ENCODE assay signal across 34 mouse cellular contexts in genomic region chr17:17887774-17888248, GRCm38 (mm10). TPM values are rescaled to one million over a fixed set of nuclear protein-coding genes. Genes with fewer than 3 reads are reported as not detected.
DNase-seq lines count a peak whose midpoint lies in the region; ATAC-seq and TF ChIP-seq lines count a peak whose summit lies in the region.
"Had no signal": no experiment of that assay in that cellular context is flagged by ENCODE, and none has a peak within 500 bp of the region (broad histone marks: within the 10 kb centered on the region; RNA-seq: fewer than 3 reads in every experiment).

Gene Fpr2 (plus strand): TSS chr17:17887824.
Gene Fpr3 (plus strand): TSS chr17:17887852.

- H3K27me3 ChIP-seq in lung, embryonic 16.5 days (ENCODE audit: control insufficient read depth, insufficient read depth, low read depth, low read length) = no peaks in the 10 kb centered on the region
- no peaks in the 10 kb centered on the region for H3K27me3 ChIP-seq in midbrain, embryonic 10.5 days (ENCODE audit: low read depth, poor library complexity, severe bottlenecking)
- H3K27me3 ChIP-seq: embryonic facial prominence, embryonic 12.5 days; embryonic facial prominence, embryonic 15.5 days had no signal

- no peaks in the 10 kb centered on the region for H3K4me1 ChIP-seq in lung, embryonic 16.5 days (replicated peaks; ENCODE audit: control insufficient read depth, insufficient read depth, low read length)
- H3K4me1 ChIP-seq in lung, adult 2 months (ENCODE audit: control insufficient read depth, insufficient read depth, low read length) = no peaks in the 10 kb centered on the region
- no peaks in the 10 kb centered on the region for H3K4me1 ChIP-seq in midbrain, embryonic 10.5 days
- H3K4me1 ChIP-seq: embryonic facial prominence, embryonic 12.5 days; embryonic facial prominence, embryonic 15.5 days had no signal

- no peak for TF ChIP-seq POLR2A in lung, adult 2 months (IDR thresholded peaks at IDR 0.05; ENCODE audit: borderline replicate concordance, extremely low read depth, low read depth, low read length)

- no peak within 1 kb of the TSS for H3K4me2 ChIP-seq in lung, embryonic 16.5 days (ENCODE audit: low read depth, low read length)
- H3K4me2 ChIP-seq: embryonic facial prominence, embryonic 12.5 days; embryonic facial prominence, embryonic 15.5 days; heart, embryonic 11.5 days; hindbrain, embryonic 14.5 days had no signal

- H3K27ac ChIP-seq in lung, embryonic 16.5 days (ENCODE audit: low read length) = no peak within 1 kb of the TSS
- H3K27ac ChIP-seq in midbrain, embryonic 10.5 days (replicated peaks) = no peak within 1 kb of the TSS
- H3K27ac ChIP-seq: embryonic facial prominence, embryonic 12.5 days; embryonic facial prominence, embryonic 15.5 days; hindbrain, embryonic 14.5 days; hindbrain, postnatal 0 days had no signal

- no peak for DNase-seq in frontal cortex, postnatal 25 days (ENCODE audit: low spot score in 2 of 2)
- no peak for DNase-seq in lung, adult 2 months
- peak; percentile 3 for DNase-seq in brain, adult 2 months (ENCODE audit: low read depth, low spot score)
- no peak for DNase-seq in midbrain, embryonic 10.5 days (ENCODE audit: low spot score)
- DNase-seq in ovary, postnatal 14 days (ENCODE audit: low spot score) = no peak
- DNase-seq: adrenal gland, adult 8-10 months; adrenal gland, postnatal 36 days; cerebellum, adult 18-20 months; cerebellum, adult 9-10 months; cerebellum, postnatal 14 days; forebrain, postnatal 0 days; gastrocnemius, postnatal 10 days; heart, postnatal 36 days had no signal

- no peak within 1 kb of the TSS for H3K4me3 ChIP-seq in lung, embryonic 16.5 days (ENCODE audit: low read length)
- no peak within 1 kb of the TSS for H3K4me3 ChIP-seq in lung, adult 2 months (replicated peaks; ENCODE audit: extremely low read depth, low read depth, low read length)
- no peak within 1 kb of the TSS for H3K4me3 ChIP-seq in midbrain, embryonic 10.5 days
- H3K4me3 ChIP-seq: embryonic facial prominence, embryonic 12.5 days; embryonic facial prominence, embryonic 15.5 days had no signal

- ATAC-seq in frontal cortex, adult (ENCODE audit: low TSS enrichment) = peak; percentile 57
- ATAC-seq in lung, embryonic 16.5 days (ENCODE audit: low read depth) = peak; percentile 36; the same call in 1 of the 2 replicates
- peak; percentile 22 for ATAC-seq in megakaryocyte, adult 5-6 weeks (ENCODE audit: poor library complexity, severe bottlenecking)
- ATAC-seq: activated CD4-positive, CD25-positive, alpha-beta regulatory T cell, adult 4 months; forebrain, embryonic 14.5 days; forebrain, postnatal 0 days; hindbrain, postnatal 0 days; inflammation-experienced regulatory T-cells, adult 6 months; intestine, embryonic 16.5 days had no signal

- no peaks in the 10 kb centered on the region for H3K36me3 ChIP-seq in lung, embryonic 16.5 days (ENCODE audit: control insufficient read depth, insufficient read depth, low read length)
- no peaks in the 10 kb centered on the region for H3K36me3 ChIP-seq in midbrain, embryonic 10.5 days
- H3K36me3 ChIP-seq: embryonic facial prominence, embryonic 12.5 days; embryonic facial prominence, embryonic 15.5 days had no signal

- no peak within 1 kb of the TSS for H3K9ac ChIP-seq in lung, embryonic 16.5 days (ENCODE audit: low read length)
- H3K9ac ChIP-seq: embryonic facial prominence, embryonic 12.5 days; embryonic facial prominence, embryonic 15.5 days; forebrain, postnatal 0 days; hindbrain, embryonic 14.5 days had no signal

- WGBS in lung, embryonic 16.5 days = 38% methylated on average over 1 of the region's 1 CpGs
- WGBS in lung, adult 2 months = 37% methylated on average over 1 of the region's 1 CpGs
- WGBS in midbrain, embryonic 10.5 days = 68% methylated on average over 1 of the region's 1 CpGs

- no peak for TF ChIP-seq CTCF in lung, adult 2 months (IDR thresholded peaks at IDR 0.05; ENCODE audit: insufficient read depth, low read length)

- H3K9me3 ChIP-seq in lung, embryonic 16.5 days (ENCODE audit: control insufficient read depth, low read length) = no peaks in the 10 kb centered on the region
- H3K9me3 ChIP-seq in midbrain, embryonic 10.5 days (replicated peaks) = no peaks in the 10 kb centered on the region
- H3K9me3 ChIP-seq: embryonic facial prominence, embryonic 12.5 days; embryonic facial prominence, embryonic 15.5 days had no signal

RNA-seq across cellular contexts. Expression of gene Fpr2, which starts in this region (rescaled TPM):
- polyA plus RNA-seq in lung, embryonic 16.5 days (2015; fragmentation: Nextera tagmentation; extraction: Ambion mirVana) = 1.9 and 2.9 TPM in 2 replicates
- 5.4 and 10.9 TPM in 2 replicates for polyA plus RNA-seq in lung, adult 2 months (2012; rRNA removed)
- 335 and 343 TPM in 2 replicates for total RNA-seq in megakaryocyte, adult 5-6 weeks (2015)
- total RNA-seq in megakaryocyte, adult 5-6 weeks (2017) = 80.8 and 91.0 TPM in 2 replicates
- polyA plus RNA-seq in midbrain, embryonic 10.5 days (2016; fragmentation: Nextera tagmentation; extraction: Ambion mirVana) = not detected in 2 replicates
- total RNA-seq: adrenal gland, postnatal 36 days; ES-E14; forebrain, postnatal 0 days; gastrocnemius, adult 18-20 months; heart, postnatal 36 days; hindbrain, postnatal 0 days had no signal
- polyA plus RNA-seq: embryonic facial prominence, embryonic 12.5 days; forebrain, embryonic 11.5 days; forebrain, embryonic 14.5 days; heart, embryonic 11.5 days; hindbrain, embryonic 11.5 days had no signal

RNA-seq across cellular contexts. Expression of gene Fpr3, which starts in this region (rescaled TPM):
- not detected in 2 replicates for polyA plus RNA-seq in lung, embryonic 16.5 days (2015; fragmentation: Nextera tagmentation; extraction: Ambion mirVana)
- not detected in 2 replicates for polyA plus RNA-seq in lung, adult 2 months (2012; rRNA removed)
- not detected in 2 replicates for total RNA-seq in megakaryocyte, adult 5-6 weeks (2015)
- not detected in 2 replicates for total RNA-seq in megakaryocyte, adult 5-6 weeks (2017)
- not detected in 2 replicates for polyA plus RNA-seq in midbrain, embryonic 10.5 days (2016; fragmentation: Nextera tagmentation; extraction: Ambion mirVana)
- total RNA-seq: adrenal gland, adult 8-10 months; adrenal gland, postnatal 36 days; common myeloid progenitor, adult 5-6 weeks; ES-E14; forebrain, postnatal 0 days; gastrocnemius, adult 18-20 months; gastrocnemius, postnatal 10 days; heart, adult 8-10 months; heart, postnatal 36 days; hindbrain, postnatal 0 days had no signal
- polyA plus RNA-seq: embryonic facial prominence, embryonic 12.5 days; embryonic facial prominence, embryonic 15.5 days; forebrain, embryonic 11.5 days; forebrain, embryonic 14.5 days; forebrain, postnatal 0 days; gonadal fat pad, adult 2 months; heart, embryonic 11.5 days; heart, embryonic 14.5 days; heart, postnatal 0 days; hindbrain, embryonic 11.5 days; hindbrain, embryonic 14.5 days; hindbrain, postnatal 0 days; inflammation-experienced regulatory T-cells, adult 6 months; intestine, embryonic 16.5 days had no signal
